Mouse (Mus musculus) spleen, postnatal 14 days (tissue): Measurements from ENCODE around the gene Olfr376.

Experiments used
- DNase-seq, 2 experiments: peaks; one replicate each; pipeline ENCODE4 v3.0.0; 2021 to 2022; ENCODE audit warnings: low spot score in 2 of 2

The Olfr376 gene

GRCm38 (mm10) chr11:73370946-73371345 is at the start of gene Olfr376:
Gene Olfr376 (plus strand): TSS chr11:73371246.
- no peak for DNase-seq

- DNase-seq = no peak
Observed at GRCm38 (mm10) chr11:73323906-73324830, 46.9 kb upstream of the Olfr376 start.

GRCm38 (mm10) chr11:73326485-73326886 is 44.6 kb upstream of the Olfr376 start:
- no peak for DNase-seq

- DNase-seq = no peak
Observed at GRCm38 (mm10) chr11:73327361-73327760, 43.7 kb upstream of the Olfr376 start.

GRCm38 (mm10) chr11:73329442-73329841 is 41.6 kb upstream of the Olfr376 start, which contains the start of the genes Aspa, Gm49340 and Spata22:
Gene Aspa (minus strand): TSS chr11:73329596.
Gene Gm49340 (plus strand): TSS chr11:73329741.
Gene Spata22 (plus strand): TSS chr11:73329741.
- DNase-seq = no peak

- DNase-seq = no peak
Observed at GRCm38 (mm10) chr11:73333357-73333756, 37.7 kb upstream of the Olfr376 start.

GRCm38 (mm10) chr11:73336919-73337318 is 34.1 kb upstream of the Olfr376 start:
- no peak for DNase-seq

- no peak for DNase-seq
Observed at GRCm38 (mm10) chr11:73350483-73350882, 20.6 kb upstream of the Olfr376 start, which contains the start of gene Olfr20. Gene Olfr20 (plus strand): TSS chr11:73350783.

- DNase-seq = no peak
Observed at GRCm38 (mm10) chr11:73395374-73395773, 24.3 kb downstream of the Olfr376 start.

- DNase-seq = no peak
Observed at GRCm38 (mm10) chr11:73399514-73399913, 28.5 kb downstream of the Olfr376 start, which contains the start of gene Olfr1. Gene Olfr1 (minus strand): TSS chr11:73399614.
